Mouse (Mus musculus) induced T-regulatory cell, adult 2 months (primary cell): ENCODE results near the gene Dnah5.
"Not testable (repeated sequence)": the region's sequence is repeated elsewhere in the genome, so short reads cannot be mapped to it uniquely, and the experiment has no call there.

Experiments
- DNase-seq: peaks from one replicate; pipeline ENCODE4 v3.0.0-alpha.2; 2012; ENCODE audit warnings: low read depth

Gene Dnah5

DNA sequence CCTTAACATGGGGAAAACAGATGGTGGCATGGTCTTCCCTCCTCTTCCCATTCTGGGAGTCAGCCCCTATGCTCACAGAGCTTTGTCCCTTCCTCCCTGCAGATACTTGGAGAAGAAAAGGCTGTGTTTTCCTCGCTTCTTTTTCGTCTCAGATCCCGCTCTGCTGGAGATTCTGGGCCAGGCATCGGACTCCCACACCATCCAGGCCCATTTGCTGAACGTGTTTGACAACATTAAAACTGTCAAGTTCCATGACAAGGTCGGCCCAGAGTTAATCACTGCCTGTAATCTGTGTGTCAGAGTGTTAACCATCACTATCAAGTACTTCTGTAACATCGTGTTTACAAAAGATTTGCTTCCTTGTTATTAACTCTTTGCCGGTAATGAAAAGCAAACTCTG is 103.6 kb downstream of the Dnah5 start:
- DNase-seq, result no peak

DNA sequence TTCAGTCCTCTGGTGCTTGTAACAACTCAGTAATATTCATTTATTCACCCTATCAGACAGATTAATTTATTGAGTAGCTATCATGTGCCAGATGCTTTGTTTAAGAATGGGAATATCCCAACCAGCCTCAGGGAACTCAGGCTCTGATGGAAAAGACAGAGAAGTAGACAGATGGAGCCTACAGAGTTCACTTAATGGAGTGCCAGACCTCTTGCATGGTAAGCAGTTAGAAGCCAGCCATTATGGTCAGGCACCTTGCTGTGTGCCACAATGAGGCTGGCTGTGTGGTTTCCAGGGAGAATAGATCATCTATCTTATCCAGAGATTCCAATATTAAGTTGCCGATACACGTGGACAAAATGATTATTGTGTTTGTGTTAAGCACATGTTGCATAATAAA is 104.3 kb downstream of the Dnah5 start:
- no peak for DNase-seq

DNA sequence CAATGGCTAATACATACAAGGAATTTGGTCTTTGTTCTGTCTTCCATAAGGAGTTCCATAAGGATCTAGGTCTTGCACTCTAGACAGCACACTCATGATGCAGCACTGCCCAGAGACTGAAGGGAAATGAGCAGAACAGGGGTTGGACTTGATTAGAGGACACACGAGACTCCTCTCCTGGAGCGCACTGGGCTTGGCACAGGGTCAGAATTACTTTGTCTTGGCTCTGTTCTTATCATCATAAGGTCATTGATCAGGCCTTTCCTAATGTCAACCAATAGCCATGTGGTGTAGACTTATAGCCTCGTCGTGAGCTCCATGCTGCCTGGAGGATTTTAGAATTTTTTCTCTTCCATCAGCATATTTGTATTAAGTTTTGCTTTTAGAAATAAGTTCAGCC is 107.0 kb downstream of the Dnah5 start:
- no peak for DNase-seq

DNA sequence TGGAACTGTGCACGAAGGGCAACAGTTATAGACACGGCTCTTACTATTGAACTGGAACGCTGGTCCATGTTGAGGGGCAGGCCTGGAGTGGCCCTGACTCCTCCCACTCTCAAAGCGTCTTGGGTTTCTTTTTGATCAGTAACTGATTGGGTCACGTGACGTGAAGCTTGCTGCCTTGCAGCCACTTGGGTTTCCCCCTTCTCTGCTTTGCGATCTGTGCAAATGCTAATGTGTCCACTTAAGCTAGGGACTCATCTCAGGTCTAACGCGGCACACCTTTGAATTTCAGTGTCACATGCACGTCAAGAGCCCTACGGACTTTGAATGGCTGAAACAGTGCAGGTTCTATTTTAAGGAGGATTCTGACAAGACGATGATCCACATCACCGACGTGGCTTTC is 109.9 kb downstream of the Dnah5 start:
- DNase-seq, result no peak

DNA sequence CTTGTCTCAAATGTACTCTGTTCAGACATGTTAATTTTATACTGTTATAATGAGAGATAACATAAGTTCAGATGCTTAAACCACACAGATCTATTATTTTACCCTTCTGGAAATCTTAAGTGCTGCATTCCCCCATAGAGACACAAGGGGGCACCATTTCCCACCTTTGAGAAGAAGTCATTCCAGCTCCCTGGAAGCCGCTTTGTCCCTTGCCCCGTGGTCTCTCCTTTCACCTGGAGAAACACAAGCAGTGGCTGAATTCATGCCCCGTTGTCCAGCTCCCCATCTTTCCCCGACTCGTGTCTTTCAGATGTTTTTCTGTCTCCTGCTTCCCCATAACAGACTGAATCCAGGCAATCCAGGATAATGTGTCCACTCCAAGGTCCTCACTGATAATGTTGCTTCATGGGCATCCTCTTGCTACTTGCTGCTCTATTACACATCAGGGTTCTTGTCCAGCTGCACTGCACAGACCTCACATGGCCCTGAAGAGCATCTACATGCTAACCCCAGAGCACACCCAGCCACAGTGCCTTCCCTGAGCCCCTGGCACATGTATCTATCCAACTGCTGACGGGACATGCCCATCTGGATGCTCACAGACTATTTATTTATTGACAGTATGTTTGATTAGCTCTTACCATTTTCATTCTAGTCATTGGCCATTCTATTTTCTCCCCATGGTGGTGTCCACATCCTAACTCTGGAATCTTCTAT is 112.4 kb downstream of the Dnah5 start:
- peak; percentile 24 for DNase-seq

DNA sequence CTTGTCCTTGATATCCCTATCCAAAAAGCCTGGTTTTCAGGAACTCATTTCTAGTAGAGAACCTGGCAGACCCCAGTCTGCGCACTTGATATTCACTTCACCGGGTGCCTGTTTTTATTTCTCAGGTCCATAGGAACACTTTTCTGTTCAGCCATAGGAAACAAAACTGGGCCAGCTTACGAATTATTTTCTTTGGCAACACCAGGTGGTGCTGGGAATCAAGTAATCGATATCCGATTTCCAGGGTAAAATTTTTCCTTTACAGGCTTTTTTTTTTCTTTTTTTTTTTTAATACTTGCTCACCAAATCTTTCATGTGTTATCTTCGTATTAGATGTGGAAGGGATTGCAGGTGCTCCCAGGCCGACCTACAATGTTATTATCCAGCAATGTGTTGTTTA is 119.0 kb downstream of the Dnah5 start:
- no peak for DNase-seq

DNA sequence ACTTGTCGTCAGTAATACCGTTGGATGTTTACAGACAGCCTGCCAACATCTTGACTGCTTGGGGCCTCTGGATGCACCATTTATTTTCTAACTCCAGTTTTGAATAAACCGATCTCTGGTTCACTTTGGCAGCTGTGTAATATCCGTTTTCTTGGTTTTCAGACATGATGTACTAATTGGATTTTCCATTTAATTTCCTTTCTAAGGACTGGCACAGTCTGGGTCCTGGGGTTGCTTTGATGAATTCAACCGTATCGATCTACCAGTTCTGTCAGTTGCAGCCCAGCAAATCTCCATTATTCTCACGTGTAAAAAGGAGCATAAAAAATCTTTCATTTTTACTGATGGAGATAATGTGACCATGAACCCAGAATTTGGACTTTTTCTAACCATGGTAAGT is 123.4 kb downstream of the Dnah5 start:
- DNase-seq, result no peak

DNA sequence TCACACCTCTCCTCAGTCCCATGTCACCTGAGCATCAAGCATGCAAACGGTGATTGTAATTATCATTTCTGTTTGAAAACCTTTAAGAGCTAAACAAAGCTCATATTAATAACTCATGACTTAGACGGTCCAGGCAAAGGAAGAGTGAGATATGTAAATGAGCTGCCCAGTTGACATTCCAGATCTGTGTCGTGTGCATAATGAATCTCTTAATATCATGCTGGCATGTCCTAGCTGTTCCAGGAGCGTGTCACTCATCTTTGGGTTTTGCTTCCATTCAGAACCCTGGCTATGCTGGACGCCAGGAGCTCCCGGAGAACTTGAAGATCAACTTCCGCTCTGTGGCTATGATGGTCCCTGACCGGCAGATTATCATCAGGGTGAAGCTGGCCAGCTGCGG is 123.9 kb downstream of the Dnah5 start:
- no peak for DNase-seq

DNA sequence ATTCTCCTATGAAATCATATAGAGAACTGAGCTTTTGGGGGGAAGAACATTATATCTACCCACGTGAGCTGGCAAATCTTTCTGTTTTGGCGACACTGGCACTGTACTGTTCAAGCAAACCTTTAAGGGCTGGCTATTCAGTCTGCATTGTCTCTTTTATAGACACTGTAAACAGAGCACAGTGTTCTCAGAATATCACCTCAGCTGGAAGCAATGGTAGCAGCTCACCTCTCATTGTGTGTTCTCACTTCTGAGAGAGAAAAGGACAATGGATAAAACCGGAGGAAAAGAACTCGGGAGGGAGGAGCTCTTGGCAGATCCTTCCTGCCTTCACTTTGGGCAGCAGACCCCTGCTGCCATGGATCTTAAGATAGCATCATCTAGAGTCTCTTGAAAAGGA is 137.6 kb downstream of the Dnah5 start:
- DNase-seq, result no peak

DNA sequence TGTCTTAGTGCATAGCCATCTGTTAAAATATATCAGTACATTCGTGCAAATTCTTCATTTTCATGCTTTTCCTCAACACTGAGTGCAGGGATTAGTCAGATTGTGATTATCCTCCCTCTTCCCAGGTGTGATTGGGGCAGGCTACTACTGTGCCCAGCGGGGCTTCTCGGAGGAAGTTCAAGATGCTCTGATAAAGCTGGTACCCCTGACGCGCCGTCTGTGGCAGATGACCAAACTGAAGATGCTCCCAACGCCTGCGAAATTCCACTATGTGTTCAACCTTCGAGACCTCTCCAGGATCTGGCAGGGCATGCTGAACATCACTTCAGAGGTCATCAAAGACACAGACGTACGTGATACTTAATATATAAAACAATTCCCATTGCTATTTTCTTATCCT is 164.0 kb downstream of the Dnah5 start:
- DNase-seq, result no peak

DNA sequence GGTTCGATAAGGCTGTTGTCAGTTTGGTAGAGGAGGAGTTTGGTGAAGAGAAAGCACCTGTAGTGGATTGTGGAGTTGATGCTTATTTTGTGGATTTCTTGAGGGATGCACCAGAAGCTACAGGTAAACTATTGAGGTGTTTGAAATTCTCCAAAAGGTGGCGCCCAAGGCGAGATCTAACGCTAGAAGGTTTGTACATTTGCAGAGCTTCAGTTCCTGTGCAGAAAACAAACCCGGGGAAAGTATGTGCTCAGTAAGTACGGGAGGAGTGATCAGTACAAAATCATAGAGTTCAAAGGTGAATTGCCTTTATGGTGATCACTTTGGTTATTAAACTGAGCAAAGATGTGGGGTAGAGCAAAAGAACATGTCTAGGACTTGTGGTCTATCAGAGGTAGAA is 166.9 kb downstream of the Dnah5 start:
- no peak for DNase-seq

DNA sequence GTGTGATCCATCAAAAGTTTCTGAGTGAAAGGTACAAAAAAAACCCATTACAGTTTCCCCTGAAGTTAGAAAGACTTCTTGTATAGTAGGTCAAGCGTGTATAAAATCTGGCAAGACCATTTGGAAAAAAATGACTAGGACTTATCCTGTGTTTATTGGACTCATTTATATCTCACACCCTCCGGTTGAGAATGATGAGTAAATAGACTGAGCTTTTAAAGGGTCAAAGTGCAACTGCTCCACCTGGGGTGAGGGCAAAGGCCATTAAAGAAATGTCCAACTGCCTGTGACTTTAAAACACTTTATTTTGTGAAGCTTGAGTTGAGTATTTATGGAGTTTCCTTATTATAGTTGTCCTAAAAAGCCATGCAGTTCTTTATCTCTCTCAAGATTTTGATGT is 168.0 kb downstream of the Dnah5 start:
- DNase-seq, result no peak

DNA sequence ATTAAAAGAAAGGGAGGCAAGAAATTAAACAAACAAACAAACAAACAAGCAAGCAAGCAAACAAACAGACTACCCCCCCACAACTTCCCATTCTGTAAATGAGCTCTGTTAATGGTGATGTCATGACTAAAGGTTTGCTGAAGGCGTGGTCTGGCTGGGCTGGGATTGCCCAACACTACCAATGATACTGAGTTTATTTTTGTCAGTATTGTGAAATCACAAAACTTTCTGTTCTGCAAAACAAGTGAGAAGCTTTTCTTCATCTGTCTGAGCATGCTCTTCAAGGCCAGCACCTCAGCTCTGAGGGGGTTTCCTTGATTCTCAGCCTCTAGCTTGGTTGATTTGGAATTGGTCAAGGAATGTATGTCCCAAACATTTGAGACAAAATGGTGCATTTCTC is 170.8 kb downstream of the Dnah5 start:
- no peak for DNase-seq

DNA sequence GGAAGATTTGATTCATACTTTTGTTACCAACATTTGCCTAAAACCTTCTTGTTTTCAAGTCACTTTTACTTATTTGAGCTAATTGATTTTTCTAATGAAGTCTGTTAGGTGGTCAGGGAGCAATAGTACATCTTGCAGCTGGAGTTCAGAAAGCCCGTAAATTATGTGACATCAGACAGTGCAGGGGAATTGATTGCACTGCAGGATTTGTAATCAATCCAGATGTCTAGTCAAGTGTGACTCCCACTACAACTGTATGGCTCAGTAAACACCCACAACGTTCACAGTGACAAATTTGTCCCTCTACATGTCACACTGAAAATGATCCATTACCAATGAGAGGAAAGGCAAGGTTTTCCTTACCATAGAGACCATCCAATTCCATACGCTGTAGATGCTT is 177.4 kb downstream of the Dnah5 start:
- no peak for DNase-seq

DNA sequence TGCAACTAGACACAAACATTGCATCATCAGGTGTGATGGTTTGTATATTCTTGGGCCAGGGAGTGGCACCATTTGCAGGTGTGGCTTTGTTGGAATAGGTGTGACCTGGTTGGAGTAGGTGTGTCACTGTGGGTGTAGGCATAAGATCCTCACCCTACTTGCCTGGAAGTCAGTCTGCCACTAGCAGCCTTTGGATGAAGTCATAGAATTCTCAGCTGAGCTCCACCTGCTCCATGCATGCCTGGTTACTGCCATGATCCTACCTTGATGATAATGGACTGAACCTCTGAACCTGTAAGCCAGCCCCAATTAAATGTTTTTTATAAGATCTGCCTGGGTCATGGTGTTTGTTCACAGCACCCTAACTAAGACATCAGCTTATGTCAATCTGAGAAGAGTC is 190.2 kb downstream of the Dnah5 start:
- not testable (repeated sequence) for DNase-seq

DNA sequence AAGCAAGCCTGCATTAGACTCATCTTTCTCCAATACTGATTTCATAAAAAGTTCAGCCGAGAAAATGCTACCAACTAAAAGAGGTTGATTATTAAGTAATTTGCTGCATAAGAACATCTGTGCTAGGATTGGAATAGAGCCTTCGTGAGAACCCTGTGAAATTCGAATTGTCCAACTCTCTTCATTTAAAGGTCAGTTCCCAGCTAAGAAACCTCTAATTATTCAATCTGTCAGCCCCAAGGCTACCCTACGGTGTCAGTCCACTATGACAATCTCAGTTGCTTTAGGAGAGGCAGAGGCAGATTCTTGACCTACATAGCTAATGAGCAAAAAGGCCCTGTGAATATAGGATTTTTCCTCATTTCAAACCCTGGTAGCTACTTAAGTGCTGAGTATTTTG is 191.9 kb downstream of the Dnah5 start:
- no peak for DNase-seq

DNA sequence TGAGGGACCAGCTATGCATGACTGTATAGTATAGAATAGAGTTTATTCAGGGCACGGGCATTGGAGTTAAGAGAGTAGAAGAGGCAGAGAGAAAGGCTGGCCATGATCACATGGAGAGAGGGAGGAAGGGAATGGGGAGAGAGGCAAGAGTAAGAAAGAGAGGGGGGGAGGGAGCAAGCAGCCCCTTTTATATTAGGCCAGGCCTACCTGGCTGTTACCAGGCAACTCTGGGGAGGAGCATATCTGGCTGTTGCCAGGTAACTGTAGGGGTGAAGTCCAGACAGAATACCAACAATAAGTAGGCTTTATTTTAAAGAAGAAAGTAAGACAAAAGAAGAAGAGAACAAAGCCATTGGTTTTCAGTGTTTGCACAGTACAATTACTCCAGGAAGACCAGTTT is 194.9 kb downstream of the Dnah5 start:
- no peak for DNase-seq

DNA sequence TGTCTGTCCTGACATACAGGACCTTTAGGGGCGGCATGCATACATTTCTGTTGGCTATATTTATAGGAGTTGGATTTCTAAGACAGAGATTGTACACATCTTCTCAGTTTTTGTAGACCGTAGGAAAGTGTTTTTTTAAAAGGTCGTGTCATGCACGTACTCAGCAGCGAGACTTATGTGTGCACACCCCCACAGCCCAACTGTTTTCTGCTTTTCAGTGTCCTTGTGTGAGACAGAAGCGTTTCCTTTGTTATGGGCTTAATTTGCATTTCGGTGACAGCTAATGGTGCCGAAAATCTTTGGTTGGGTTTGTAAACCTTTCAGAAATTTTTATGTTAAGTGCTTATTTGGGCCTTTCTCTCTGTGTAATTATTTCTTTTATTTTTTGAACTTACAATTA is 195.7 kb downstream of the Dnah5 start:
- no peak for DNase-seq

DNA sequence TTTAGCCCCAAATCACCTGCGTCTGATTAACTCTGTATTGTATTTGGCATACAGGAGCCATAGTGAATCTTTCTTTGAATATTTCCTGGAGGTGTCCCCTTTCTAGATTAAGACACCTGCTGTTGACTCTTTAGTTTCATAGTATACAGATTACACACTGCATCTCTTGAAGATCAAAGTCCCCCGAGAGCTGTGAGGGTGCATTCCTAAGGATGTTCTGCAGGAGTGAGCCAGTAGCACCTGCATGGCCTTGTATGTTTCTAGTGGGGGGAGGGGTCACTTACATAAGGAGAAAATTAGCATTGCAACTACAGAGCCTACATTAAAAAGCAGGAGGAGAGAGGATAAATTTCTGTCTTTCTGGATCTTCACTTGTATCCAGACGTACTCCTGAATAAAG is 201.1 kb downstream of the Dnah5 start:
- DNase-seq, result no peak

DNA sequence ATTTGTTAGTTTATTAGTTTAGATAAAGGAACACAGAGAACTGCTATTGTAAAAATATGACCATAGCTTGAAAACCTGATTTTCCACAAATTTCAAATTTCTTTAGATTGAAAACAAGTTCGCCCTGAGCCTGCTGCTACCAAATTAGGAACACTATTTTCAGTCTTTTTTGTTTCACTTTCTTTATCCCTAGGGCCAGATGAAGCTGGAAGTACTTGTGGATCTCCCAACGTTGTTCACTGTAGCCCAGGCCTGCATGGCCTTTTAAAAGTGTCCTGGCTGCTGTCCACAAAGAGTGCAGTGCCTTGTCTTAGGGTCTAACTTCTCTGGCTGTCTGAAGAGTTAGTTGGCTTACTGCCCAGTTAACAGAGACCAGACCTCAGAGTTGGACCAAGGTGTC is 201.6 kb downstream of the Dnah5 start:
- DNase-seq, result no peak

DNA sequence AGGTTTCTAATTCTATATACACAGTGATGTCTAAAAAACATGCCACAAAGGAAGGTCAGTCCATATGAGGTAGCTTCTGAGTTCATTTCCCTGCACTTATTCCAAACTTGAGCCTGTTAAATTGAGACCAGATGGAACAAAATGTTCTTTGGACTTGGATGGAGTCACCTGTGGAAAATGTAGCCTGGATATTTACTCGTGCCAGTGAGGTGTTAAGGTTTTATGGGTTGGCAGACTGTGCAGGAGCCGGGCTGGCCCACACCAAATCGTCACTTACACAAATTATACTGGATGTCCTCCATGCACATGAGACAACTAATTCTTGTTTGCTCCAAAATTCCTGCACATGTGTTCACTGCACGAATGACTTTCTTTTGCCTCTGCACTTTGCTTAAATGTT is 236.2 kb downstream of the Dnah5 start:
- DNase-seq, result no peak

DNA sequence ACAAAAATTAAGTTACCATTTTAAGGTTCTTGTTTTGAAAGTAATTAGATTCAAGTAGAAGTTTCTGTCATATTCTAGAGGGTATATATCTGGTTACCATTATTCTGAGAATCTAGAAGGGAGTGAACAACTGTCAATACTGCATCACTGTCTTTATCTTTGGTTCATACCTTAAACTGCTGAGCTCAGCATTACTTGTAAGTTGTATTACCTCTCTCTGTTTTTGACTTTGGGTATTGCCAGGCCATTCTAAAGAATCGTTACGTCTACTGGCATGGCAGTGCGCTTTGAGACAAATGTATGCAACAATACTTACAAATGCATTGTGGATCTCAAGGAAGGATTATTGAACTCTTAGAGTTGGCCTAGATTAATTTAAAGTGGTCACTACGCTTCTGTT is 240.9 kb downstream of the Dnah5 start:
- no peak for DNase-seq

DNA sequence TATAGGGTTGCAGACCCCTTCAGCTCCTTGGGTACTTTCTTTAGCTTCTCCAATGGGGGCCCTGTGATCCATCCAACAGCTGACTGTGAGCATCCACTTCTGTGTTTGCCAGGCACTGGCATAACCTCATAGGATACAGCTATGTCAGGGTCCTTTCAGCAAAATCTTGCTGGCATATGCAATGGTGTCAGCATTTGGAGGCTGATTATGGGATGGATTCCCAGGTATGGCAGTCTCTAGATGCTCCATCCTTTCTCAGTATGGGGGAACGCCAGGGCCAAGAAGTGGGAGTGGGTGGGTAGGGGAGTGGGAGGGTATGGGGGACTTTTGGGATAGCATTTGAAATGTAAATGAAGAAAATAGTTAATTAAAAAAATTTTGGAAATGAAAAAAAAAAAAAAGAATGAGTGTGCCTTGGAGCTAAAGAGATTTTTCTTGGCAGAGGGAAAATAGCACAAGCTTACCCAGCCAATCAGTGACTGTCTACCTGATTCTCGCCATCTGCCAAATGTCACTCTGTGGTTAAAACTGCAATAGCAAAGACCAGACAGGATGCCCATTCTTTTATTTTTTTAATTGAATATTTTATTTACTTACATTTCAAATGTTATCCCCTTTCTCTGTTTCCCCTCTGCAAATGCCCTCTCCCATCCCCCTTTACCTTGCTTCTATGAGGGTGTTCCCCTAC is 257.7 kb downstream of the Dnah5 start:
- not testable (repeated sequence) for DNase-seq

DNA sequence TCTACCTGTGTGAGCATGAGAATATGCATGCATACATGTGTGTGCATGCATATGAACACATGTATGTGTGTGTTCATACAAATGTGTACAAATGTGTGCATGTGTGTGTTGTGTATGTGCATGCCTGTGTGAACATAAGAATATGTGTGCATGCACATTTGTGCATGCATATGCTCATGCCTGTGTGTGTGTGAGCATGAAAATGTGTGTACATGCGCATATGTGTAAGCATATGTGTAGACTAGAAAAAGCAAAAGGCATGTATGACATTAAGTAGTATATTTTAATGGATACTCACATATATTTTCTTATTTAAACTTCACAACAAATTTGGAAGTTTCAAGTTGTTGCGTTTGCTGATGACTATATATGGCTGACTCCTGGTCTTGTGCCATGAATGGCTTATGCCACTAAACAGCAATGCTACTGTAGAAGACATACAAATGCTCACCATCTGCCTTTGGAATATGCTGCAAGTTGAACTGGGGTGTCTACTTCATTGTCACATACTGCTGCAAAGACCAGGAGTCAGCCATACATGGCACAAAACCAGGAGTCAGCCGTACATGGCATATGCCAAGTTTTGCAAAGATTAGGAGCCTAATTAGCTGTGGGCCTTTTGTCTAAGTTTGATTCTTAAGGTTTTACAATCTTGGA is 263.2 kb downstream of the Dnah5 start:
- no peak for DNase-seq
